Mouse (Mus musculus): ENCODE data around the gene Sla2. TPM values are rescaled to one million over a fixed set of nuclear protein-coding genes. Genes with fewer than 3 reads are reported as not detected.

Gene Sla2
- polyA plus RNA-seq, 1 experiment, result 0.02 TPM

- Histone ChIP-seq H3K4me1 (ENCODE audit: control insufficient read depth) (peaks cover 68% of the 10 kb centered on the region), H3K4me3 (replicated peaks) (no peak overlapping the region), H3K9me3 (ENCODE audit: control insufficient read depth, low read length) (no peaks in the 10 kb centered on the region), H3K27me3 (ENCODE audit: control insufficient read depth) (no peaks in the 10 kb centered on the region), H3K36me3 (ENCODE audit: control insufficient read depth) (peaks cover 22% of the 10 kb centered on the region)
- TF ChIP-seq GATA1 (IDR thresholded peaks at IDR 0.05; ENCODE audit: low read length) (no peak), TAL1 (IDR thresholded peaks at IDR 0.05; ENCODE audit: low read length) (no peak)
Observed at GRCm38 (mm10) chr2:156879541-156879940, 7.5 kb downstream of the Sla2 start.

DNA sequence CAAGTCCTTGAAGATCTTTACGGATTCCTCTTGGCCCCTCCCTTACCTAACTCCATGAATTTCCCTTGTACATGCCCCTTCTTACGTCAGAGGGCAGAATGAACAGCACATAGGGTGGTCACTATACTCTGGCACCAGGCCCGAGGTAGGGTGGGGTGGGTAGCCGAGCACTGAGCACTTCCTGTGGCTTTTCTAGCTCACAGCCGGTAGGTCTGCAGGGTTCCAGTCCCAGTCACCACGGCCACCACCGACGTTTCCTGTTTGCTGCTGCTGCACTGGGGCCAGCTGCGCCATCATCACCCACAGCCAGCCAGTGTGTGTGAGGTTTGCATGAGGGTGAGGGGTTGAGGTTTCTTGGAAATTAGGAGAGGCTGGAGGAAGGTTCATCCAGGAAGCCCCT, 9.3 kb downstream of the Sla2 start:
- peaks cover 38% of the 10 kb centered on the region for H3K36me3 ChIP-seq (ENCODE audit: control insufficient read depth)
- no peak for TF ChIP-seq TAL1 (IDR thresholded peaks at IDR 0.05; ENCODE audit: low read length)
- no peak for TF ChIP-seq GATA1 (IDR thresholded peaks at IDR 0.05; ENCODE audit: low read length)
- no peaks in the 10 kb centered on the region for H3K27me3 ChIP-seq (ENCODE audit: control insufficient read depth)
- H3K4me1 ChIP-seq (ENCODE audit: control insufficient read depth), result peaks cover 66% of the 10 kb centered on the region
- H3K9me3 ChIP-seq (ENCODE audit: control insufficient read depth, low read length), result no peaks in the 10 kb centered on the region
- no peak overlapping the region for H3K4me3 ChIP-seq (replicated peaks)

DNA sequence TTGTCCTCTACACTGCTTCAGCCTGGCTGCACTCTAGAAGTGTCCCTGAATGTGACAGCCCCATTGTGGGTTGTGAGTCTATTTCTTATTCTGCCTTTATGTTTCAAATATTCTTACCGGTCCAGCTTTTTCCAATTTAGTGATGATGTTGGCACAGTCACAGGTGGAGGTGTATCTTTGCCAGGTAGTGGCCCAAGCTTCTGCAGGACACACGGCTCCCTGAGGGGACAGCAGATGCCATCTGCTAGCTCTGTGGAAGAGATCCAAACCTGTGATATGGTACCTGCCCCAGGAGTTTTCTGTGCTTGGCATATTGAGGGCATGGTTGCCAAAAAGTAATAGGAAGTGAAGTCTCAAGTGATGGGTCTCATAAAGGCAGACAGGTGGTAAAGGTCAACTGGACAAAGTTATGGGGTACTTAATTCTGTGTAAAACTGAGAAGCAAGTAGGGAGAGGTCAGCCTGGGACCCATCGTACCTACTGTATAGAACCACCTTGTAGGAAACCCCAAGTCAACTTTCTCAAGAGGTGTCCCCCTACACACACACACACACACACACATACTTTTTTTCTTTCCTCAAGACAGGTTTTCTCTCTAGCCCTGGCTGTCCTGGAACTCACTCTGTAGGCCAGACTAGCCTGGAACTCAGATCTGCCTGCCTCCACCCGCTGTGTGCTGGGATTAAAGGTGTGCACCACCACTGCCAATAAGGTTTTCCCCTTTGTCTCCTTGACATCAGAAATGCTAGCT, 12.1 kb downstream of the Sla2 start:
- no peaks in the 10 kb centered on the region for H3K27me3 ChIP-seq (ENCODE audit: control insufficient read depth)
- peaks cover 53% of the 10 kb centered on the region for H3K4me1 ChIP-seq (ENCODE audit: control insufficient read depth)
- no peak overlapping the region for H3K4me3 ChIP-seq (replicated peaks)
- H3K36me3 ChIP-seq (ENCODE audit: control insufficient read depth), result peaks cover 66% of the 10 kb centered on the region
- no peaks in the 10 kb centered on the region for H3K9me3 ChIP-seq (ENCODE audit: control insufficient read depth, low read length)
- no peak for TF ChIP-seq TAL1 (IDR thresholded peaks at IDR 0.05; ENCODE audit: low read length)
- TF ChIP-seq GATA1 (IDR thresholded peaks at IDR 0.05; ENCODE audit: low read length), result no peak

DNA sequence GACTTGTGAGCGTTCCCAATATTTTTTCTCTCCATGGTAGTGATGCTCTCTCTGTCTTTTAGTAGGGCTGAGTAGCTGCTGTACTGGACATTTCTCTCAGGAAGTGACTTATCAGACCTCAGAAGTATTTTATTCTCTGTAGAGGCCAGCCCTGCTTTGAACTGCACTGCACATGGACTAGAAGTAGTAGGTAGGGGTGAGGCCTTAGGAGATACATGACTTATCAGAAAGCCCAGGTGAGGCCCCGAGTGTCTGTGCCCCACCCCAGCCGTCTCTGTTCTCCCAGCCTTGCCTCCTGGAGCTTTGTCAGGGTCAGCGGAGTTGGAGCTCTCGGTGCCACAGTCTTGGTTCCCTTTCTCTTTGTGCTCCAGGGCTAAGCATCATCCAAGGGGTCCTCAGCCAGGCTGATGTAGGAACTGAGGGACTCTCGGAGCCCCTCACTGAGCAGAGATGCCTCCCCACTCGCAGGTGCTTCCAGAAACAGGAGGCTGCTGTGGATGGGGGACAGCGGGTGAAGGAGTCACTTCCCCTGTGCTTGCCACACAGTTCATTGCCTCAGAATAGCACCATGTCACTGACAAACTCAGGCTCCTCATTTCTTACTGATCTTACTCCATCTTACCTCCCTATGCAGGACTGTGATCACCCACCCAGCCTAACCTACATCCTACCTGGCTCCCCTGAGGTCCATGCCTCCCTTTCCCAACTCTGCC, 12.8 kb downstream of the Sla2 start:
- Histone ChIP-seq H3K4me1 (ENCODE audit: control insufficient read depth) (peaks cover 53% of the 10 kb centered on the region), H3K27me3 (ENCODE audit: control insufficient read depth) (no peaks in the 10 kb centered on the region), H3K9me3 (ENCODE audit: control insufficient read depth, low read length) (no peaks in the 10 kb centered on the region), H3K36me3 (ENCODE audit: control insufficient read depth) (peaks cover 73% of the 10 kb centered on the region), H3K4me3 (replicated peaks) (no peak overlapping the region)
- TF ChIP-seq GATA1 (IDR thresholded peaks at IDR 0.05; ENCODE audit: low read length) (no peak), TAL1 (IDR thresholded peaks at IDR 0.05; ENCODE audit: low read length) (no peak)

- Histone ChIP-seq H3K27me3 (ENCODE audit: control insufficient read depth) (no peaks in the 10 kb centered on the region), H3K4me1 (ENCODE audit: control insufficient read depth) (peaks cover 52% of the 10 kb centered on the region), H3K4me3 (replicated peaks) (no peak overlapping the region), H3K9me3 (ENCODE audit: control insufficient read depth, low read length) (no peaks in the 10 kb centered on the region), H3K36me3 (ENCODE audit: control insufficient read depth) (peaks cover 79% of the 10 kb centered on the region)
- TF ChIP-seq TAL1 (IDR thresholded peaks at IDR 0.05; ENCODE audit: low read length) (no peak), GATA1 (IDR thresholded peaks at IDR 0.05; ENCODE audit: low read length) (no peak)
Observed at GRCm38 (mm10) chr2:156873629-156874028, 13.4 kb downstream of the Sla2 start.

GRCm38 (mm10) chr2:156870519-156870918, 16.5 kb downstream of the Sla2 start:
- no peaks in the 10 kb centered on the region for H3K27me3 ChIP-seq (ENCODE audit: control insufficient read depth)
- no peak overlapping the region for H3K4me3 ChIP-seq (replicated peaks)
- TF ChIP-seq GATA1 (IDR thresholded peaks at IDR 0.05; ENCODE audit: low read length), result no peak
- no peak for TF ChIP-seq TAL1 (IDR thresholded peaks at IDR 0.05; ENCODE audit: low read length)
- peaks cover 100% of the 10 kb centered on the region for H3K36me3 ChIP-seq (ENCODE audit: control insufficient read depth)
- H3K9me3 ChIP-seq (ENCODE audit: control insufficient read depth, low read length), result no peaks in the 10 kb centered on the region
- peaks cover 54% of the 10 kb centered on the region for H3K4me1 ChIP-seq (ENCODE audit: control insufficient read depth)

DNA sequence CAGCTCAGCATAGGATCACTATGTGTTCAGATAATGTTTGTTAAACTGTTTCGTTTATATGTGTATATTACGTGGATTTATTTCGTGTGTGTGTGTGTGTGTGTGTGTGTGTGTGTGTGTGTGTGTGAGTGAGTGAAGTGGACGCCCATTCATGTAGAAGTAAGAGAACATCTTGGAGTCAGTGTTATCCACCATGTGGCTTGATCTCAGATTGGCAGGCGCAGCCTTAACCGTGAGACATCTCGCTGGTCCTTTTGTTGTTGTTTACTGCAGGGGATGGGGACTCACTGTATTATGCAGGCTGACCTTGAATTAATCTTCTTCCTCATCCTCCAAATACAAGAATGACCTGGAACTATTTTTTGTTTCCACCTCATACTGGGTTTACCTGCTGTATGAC, 17.4 kb downstream of the Sla2 start:
- H3K4me3 ChIP-seq (replicated peaks), result no peak overlapping the region
- H3K27me3 ChIP-seq (ENCODE audit: control insufficient read depth), result no peaks in the 10 kb centered on the region
- H3K4me1 ChIP-seq (ENCODE audit: control insufficient read depth), result peaks cover 60% of the 10 kb centered on the region
- H3K36me3 ChIP-seq (ENCODE audit: control insufficient read depth), result peaks cover 99% of the 10 kb centered on the region
- no peaks in the 10 kb centered on the region for H3K9me3 ChIP-seq (ENCODE audit: control insufficient read depth, low read length)
- TF ChIP-seq GATA1 (IDR thresholded peaks at IDR 0.05; ENCODE audit: low read length), result no peak
- no peak for TF ChIP-seq TAL1 (IDR thresholded peaks at IDR 0.05; ENCODE audit: low read length)

DNA sequence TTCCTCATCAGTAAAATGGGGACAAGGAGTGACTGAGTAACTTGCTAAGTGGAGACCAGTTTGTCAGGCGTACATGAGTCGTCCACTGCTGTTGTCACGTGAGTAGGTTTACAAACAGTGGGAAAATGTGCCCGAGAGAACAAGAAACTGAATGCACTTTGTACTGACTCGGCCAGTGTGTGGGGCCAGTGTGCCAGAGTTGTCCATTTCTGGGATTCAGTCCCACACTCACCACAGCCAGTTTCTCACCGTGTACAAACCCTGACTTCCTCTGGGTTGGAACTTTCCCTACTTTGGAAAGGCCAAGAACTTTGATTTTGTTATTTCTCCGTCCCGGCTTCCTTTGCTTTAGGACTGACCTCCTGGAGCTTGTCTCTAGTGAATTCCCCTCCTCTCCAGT, 18.0 kb downstream of the Sla2 start:
- Histone ChIP-seq H3K4me1 (ENCODE audit: control insufficient read depth) (peaks cover 60% of the 10 kb centered on the region), H3K36me3 (ENCODE audit: control insufficient read depth) (peaks cover 97% of the 10 kb centered on the region), H3K27me3 (ENCODE audit: control insufficient read depth) (no peaks in the 10 kb centered on the region), H3K4me3 (replicated peaks) (no peak overlapping the region), H3K9me3 (ENCODE audit: control insufficient read depth, low read length) (no peaks in the 10 kb centered on the region)
- TF ChIP-seq TAL1 (IDR thresholded peaks at IDR 0.05; ENCODE audit: low read length) (no peak), GATA1 (IDR thresholded peaks at IDR 0.05; ENCODE audit: low read length) (no peak)

GRCm38 (mm10) chr2:156864481-156864880, 22.5 kb downstream of the Sla2 start:
- no peaks in the 10 kb centered on the region for H3K9me3 ChIP-seq (ENCODE audit: control insufficient read depth, low read length)
- peaks cover 52% of the 10 kb centered on the region for H3K36me3 ChIP-seq (ENCODE audit: control insufficient read depth)
- H3K4me3 ChIP-seq (replicated peaks), result peak overlapping the region; percentile 99
- no peak for TF ChIP-seq GATA1 (IDR thresholded peaks at IDR 0.05; ENCODE audit: low read length)
- H3K27me3 ChIP-seq (ENCODE audit: control insufficient read depth), result no peaks in the 10 kb centered on the region
- peaks cover 54% of the 10 kb centered on the region for H3K4me1 ChIP-seq (ENCODE audit: control insufficient read depth)
